Mouse (Mus musculus): ENCODE data around the gene D430041D05Rik.

DNA sequence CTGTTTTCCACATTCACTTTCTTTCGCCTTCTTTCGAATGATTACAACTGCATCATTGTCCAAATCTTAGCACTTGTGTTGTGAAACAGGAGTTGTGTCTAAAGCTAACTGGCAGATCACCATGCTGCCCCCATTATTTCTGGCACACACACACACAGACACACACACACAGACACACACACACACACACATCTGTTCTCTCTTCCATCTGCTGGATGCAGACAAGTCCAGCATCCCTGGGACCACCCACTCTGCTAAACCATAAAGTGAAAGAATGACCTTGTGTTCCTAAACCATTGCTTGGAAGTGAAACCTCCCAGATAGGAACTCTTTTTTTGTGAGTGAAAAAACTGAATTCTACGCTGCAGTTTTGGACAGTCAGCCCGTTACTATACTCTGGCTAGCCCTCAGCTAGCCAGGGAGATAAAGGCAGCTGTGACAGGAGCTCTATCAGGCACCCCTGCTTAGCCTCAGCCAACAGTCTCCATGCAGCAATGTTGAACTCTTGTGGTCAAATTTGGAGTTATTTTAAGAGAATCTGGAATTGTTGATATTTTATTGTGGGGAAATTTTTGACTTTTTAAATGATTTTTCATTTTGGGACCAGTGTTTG lies 18.0 kb downstream of the D430041D05Rik start:
- no peak for TF ChIP-seq POLR2AphosphoS2 (IDR thresholded peaks at IDR 0.05; ENCODE audit: insufficient read length, low read depth)
- no peak for TF ChIP-seq POLR2A (IDR thresholded peaks at IDR 0.05; ENCODE audit: insufficient read length, low read depth)
- TF ChIP-seq E2F4 (IDR thresholded peaks at IDR 0.05; ENCODE audit: insufficient read depth): no peak
- TF ChIP-seq MAX (IDR thresholded peaks at IDR 0.05; ENCODE audit: low read depth): no peak
- no peak for TF ChIP-seq REST (IDR thresholded peaks at IDR 0.05; ENCODE audit: insufficient read depth, insufficient read length)
- TF ChIP-seq TCF12 (IDR thresholded peaks at IDR 0.05; ENCODE audit: insufficient read depth, poor library complexity, severe bottlenecking): no peak
- TF ChIP-seq MYOD1 (IDR thresholded peaks at IDR 0.05; ENCODE audit: control insufficient read depth in 1 of 3, insufficient read length in 2 of 3, low read depth in 2 of 3): no peak
- no peak for TF ChIP-seq USF1 (IDR thresholded peaks at IDR 0.05; ENCODE audit: low read depth)
- no peak for TF ChIP-seq CEBPB (IDR thresholded peaks at IDR 0.05; ENCODE audit: insufficient read depth, poor library complexity, severe bottlenecking)
- no peak for TF ChIP-seq MYOG (IDR thresholded peaks at IDR 0.05; ENCODE audit: control insufficient read depth in 1 of 3, insufficient read depth in 1 of 3, insufficient read length in 2 of 3, low read depth in 2 of 3)

Data from myocyte (in vitro differentiated cells).